Mouse (Mus musculus): ENCODE measurements around the gene Fryl. TPM values are rescaled to one million over a fixed set of nuclear protein-coding genes. Genes with fewer than 3 reads are reported as not detected.

Fryl gene
- total RNA-seq, 2 experiments from 2014 or later = 635 to 1,411 TPM

DNA sequence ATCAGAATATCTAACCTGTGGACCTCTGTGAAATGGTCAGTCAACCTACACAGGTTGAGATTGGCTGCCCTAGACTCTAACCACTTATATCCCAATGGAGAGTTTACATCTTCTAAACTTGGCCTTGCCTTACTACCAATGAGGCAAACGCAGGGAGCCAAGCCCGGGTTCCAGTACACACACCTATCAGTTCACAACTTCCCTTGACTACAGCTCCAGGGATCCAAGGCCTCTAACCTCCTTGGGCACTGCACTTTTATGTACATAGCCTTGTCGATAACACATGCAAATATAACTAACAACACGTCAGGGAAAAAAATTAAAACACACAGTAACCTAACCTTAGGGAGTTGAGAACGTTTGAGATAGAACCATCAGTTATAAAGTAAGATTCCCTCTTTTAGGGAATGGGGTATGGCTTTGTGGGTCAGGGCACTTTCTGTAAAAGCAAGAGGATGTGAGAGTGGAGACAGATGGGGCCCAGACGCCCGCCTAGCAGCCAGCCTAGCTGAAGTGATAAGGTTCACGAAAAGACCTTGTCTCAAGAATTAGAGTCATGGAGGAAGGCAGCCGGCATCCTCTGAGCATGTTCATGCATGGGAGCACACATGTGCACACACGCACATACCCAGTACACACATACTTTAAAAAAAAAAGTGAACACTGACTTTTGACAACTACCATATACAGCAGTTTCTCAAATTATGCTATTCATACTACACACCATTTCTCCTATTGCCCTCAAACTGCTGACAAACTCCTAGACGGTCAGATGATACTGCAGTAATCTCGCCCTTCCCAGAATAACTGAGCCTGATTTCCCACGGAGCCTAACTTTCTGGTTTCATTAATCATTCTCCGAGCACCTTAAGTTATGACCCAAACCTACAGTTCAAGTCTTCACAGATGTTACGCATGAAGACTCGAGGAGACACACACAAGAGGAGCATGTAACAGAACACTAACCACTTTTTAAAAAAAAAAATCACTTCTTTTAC is 55.7 kb downstream of the Fryl start:
- ATAC-seq (replicated peaks; ENCODE audit: low FRiP score, poor library complexity, severe bottlenecking) = no peak

DNA sequence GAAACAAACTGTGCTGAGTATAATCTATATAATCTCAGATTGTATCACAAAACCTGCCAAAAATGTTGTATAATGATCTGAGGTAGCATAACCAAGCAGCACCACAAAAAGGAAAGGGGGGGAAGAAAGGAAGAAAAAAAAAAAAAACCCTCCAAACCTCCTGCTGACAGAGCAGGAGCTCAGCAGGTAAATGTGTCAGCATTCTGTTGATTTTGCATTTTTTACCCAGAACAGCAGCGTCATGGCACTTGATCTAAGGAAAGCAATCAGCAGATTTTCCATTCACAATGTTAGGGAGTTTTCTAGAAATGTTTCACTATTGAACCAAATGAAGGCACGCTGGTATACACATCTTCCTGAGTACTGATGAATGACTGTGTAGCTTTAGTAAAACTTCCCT is 56.8 kb downstream of the Fryl start:
- no peak for ATAC-seq (replicated peaks; ENCODE audit: low FRiP score, poor library complexity, severe bottlenecking)

DNA sequence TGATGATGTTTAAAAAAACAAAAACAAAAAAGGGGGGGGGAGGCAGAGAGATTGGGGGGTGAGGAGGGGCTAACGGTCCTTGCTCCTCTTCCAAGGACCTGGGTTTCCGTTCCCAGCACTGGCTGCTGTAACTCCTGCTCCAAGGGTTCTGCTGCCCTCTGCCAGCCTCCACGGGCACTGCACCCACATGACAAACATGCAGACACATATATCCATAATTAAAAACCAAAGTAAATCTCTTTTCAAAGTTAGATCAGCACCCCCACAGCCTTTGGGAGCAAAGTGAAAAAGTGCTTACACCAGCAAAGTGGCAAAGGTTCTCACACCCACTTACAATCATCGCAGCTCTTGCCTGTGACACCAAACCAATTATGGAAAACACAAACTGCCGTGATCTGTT is 57.7 kb downstream of the Fryl start:
- ATAC-seq (replicated peaks; ENCODE audit: low FRiP score, poor library complexity, severe bottlenecking) = no peak

DNA sequence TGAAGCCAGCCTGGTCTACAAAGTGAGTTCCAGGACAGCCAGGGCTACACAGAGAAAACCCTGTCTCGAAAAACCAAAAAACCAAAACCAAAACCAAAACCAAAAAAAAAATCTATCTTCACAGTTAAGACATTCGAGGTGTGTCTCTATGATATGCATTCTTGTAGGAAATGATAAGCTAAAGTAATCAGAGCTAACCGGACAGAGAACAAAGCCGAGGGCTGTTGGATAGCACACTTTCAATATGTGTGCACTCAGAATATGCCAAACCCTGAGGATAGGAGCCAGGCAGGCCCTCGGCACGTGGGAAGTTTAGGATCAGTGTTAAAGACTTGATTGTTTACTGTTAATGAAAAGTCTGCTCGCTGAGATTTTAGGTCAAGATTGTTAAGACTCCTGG is 58.6 kb downstream of the Fryl start:
- no peak for ATAC-seq (replicated peaks; ENCODE audit: low FRiP score, poor library complexity, severe bottlenecking)

DNA sequence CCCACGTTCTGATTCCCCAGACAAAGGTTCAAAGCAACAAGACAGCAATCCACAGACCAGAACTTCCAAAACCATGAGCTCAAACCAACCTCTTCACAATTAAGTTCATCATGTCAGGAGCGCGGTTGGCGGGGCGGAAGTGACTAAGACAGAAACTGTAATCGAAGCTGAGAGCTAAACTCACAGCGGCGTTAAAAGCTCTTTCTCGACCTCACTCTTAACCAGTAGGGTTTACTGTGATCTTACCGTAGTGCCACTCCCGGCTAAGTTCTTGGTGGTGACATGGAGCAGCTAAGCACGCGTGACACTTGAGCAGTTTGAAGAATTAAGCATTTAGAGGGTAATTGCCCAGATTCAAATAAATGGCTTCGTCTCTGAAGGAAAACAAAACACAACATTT is 61.7 kb downstream of the Fryl start:
- ATAC-seq (replicated peaks; ENCODE audit: low FRiP score, poor library complexity, severe bottlenecking) = no peak

DNA sequence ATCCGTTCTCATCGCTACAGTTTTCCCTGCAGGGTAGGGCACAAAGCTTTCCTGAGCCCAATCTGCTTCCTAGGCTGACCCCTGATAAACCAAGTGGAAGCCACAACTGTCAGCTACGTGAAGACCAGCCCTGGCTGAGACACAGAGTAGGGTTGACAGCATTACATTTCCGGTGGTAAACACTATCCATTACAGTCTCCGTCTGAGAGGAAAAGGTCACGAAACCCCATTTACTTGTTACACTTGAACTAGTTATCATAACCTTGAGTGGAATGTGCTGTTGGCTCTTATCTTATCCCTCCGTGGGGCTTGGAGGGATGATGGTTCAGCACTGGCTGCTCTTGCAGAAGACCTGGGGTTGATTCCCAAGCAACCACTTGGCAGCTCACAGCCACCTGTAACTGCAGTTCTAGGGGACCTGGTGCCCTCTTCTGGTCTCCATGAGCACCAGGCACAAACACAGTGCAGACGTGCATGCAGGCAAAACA is 62.3 kb downstream of the Fryl start:
- peak; percentile 54 for ATAC-seq (replicated peaks; ENCODE audit: low FRiP score, poor library complexity, severe bottlenecking)

DNA sequence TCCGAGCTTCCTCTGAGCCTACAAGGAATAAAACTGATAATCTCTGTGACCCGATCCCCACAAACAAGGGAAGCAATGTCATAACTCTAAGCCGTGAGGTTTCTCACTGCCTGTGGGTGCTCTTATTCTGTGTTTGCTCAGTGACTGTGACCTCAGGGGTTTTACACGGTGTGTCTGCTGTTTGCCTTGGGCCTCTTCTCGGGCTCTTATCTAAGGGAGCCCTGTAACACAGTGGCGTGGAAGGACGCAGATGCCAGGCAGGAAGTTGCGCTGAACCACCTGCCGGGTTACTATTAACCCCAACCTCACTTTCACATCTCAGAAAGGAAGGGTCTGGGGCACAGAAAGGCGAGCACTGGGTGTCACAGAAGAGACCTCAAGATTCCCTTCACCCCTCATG is 62.8 kb downstream of the Fryl start:
- peak; percentile 70 for ATAC-seq (replicated peaks; ENCODE audit: low FRiP score, poor library complexity, severe bottlenecking)

DNA sequence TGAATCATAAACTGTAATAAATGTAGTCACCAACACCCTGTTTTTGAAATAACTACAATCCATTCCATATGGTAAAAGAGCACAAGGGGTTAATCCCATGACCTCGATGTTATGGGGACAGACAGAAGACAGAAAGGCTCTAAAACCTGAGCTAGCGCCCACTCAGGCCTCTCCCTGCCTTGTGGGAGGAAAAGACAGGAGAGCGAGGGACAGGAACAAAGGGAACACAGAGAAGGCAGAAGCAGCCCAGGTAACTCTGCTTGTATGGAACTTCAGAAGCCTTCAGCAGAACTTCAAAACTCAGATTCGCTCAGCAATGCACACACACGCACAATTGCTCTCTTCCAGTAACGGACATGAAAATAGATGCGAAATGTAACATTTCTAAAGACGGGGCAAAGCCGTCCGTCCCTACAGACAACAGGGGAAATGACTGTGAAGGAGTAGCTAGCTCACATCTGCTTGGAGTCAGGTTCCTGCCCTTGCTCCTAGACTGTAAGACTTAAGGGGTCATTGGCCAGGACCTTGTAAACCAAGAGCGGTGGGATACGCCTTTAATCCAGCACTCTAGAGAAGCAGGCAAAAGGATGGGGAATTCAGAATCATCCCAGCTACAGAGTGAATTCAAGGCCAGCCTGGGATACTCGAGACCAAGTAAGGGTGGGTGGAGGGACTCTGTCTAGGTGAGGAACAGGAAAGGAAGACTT is 63.4 kb downstream of the Fryl start:
- no peak for ATAC-seq (replicated peaks; ENCODE audit: low FRiP score, poor library complexity, severe bottlenecking)

DNA sequence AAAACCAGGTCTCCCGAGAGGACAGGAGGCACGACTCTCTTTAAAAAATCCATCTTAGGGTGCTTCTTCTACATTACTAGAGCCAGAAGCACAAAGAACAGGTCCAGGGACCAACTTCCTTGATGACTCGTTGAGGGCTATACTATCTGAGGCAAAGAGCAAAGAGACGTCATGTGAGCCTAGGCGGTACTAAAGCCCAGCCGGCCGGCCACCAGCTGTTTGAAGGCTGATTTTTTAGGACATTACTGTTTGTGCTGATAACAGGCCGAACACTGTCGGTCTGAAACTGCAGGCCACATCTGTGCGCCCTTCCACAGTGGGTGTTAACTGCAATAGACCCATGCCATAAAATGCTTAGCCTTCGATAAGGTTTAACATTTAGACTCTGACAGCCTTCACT is 64.7 kb downstream of the Fryl start:
- ATAC-seq (replicated peaks; ENCODE audit: low FRiP score, poor library complexity, severe bottlenecking) = peak; percentile 83

DNA sequence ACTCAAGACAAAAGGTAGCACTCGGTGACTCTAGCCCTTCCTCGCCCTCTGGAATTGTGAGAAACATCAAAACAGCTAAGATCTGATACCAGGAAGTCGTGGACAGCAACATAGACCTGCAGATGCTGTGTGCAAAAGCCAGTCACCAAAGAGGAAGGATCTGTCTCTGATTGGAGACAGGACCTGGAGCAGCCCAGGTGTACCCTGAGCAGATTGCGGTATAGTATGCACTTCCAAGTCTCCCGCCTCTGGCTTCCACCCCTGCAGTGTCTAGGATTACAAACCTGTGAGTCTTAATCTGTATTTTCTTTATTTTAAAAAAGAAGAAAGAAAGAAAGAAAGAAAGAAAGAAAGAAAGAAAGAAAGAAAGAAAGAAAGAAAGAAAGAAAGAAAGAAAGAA is 66.3 kb downstream of the Fryl start:
- no peak for ATAC-seq (replicated peaks; ENCODE audit: low FRiP score, poor library complexity, severe bottlenecking)

DNA sequence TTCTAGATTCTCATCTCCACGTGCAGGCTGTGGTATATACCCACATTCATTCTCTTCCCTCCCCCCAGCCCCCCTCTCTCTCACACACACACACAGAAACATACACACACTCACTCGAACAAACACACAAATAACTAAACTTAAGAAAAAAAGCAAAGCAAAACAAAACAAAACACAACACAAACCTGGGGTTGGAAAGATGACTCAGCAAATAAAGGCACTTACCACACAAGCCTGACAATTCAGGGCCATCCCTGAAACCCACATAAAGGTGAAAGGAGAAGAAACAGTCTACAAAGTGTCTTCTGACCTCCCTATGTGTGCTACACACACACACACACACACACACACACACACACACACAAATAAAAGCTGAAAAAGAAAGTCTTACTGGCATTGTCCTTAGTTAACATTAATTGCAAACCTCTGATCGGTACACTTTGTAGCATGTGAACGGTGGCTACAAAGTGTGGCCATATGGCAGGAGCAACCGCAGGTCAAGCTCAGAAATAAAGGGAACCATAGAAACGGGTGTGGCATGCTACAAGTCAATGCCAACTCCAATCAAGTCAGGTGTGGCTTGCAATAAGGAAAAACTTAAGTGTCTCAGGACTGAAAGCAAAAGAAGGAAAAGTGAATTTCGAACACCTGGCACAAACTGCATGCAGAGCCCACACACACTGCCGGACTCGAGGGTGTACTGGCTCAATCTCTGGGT is 66.8 kb downstream of the Fryl start:
- no peak for ATAC-seq (replicated peaks; ENCODE audit: low FRiP score, poor library complexity, severe bottlenecking)

DNA sequence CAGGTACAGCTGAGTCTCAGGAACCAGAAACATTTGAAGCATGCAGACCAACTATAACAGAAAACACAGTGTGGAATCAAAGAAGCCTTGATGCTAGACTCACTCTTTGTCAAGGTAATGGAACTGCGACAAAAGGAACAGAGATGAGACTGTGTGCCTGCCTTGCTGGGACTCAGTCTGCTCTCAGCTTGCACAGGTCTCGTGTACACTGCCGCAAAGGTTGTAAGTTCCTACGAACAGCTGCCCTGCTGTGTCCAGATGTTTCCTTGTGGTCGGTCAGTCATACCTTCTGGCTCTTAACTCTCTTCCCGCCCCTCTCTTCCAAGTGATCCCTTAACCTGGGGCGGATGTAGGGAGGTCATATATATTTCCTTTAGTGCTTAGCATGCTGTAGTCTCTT is 67.8 kb downstream of the Fryl start:
- no peak for ATAC-seq (replicated peaks; ENCODE audit: low FRiP score, poor library complexity, severe bottlenecking)

DNA sequence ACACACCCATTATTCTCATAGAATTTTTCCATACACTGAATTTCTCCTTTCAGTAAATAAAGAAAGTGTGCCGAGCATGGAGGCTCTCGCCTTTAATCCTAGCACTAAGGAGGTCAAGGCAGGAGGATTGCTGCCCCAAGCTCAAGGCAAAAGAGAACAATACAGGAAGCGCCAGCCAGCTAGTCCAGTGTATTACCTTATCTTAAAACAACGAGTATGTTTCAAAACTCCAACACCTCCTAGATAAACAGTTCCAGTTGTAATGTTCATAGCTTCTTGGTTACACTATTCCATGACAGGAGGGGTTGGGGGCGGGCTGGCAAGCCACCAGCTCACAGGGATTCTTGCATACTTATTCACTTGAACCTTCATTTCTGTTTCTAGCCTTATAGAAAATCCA is 68.3 kb downstream of the Fryl start:
- ATAC-seq (replicated peaks; ENCODE audit: low FRiP score, poor library complexity, severe bottlenecking) = no peak

DNA sequence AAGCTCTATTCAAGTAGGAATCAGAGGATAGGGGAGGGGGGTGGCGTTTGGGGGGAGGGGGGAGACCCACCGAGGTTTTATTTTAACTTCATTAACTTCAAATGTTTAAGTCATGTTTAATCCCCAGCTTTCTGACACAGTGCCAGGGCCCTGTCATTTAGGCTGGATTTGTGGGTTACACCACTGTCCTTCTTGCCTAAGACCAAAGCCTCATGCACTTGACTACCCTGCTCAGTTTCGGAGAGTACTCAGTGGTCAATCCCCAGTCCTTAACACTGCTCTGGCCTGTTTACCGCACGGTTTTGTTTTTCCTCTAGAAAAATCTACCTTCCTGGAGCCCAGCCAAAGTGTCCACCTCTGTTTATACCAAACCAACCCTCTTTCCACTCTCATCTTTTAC is 69.5 kb downstream of the Fryl start:
- no peak for ATAC-seq (replicated peaks; ENCODE audit: low FRiP score, poor library complexity, severe bottlenecking)

DNA sequence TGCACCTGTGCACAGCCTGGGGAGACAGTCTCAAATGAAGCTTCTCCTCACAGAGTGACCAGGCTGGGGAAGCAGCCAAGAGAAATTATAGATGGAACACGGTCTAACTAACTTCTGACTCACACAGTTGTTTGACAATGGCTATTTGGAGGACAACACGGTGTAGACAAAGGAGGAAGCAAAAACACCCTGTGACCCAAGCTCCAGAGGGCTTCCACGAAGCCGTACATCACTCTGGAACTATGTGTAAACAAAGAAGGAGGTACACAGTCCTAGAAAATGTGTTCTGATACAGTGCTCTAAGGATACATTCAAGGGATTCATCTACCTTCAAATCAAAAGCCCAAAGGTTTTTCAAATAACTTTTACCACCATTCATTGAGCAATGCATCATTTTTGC is 71.0 kb downstream of the Fryl start:
- ATAC-seq (replicated peaks; ENCODE audit: low FRiP score, poor library complexity, severe bottlenecking) = no peak

DNA sequence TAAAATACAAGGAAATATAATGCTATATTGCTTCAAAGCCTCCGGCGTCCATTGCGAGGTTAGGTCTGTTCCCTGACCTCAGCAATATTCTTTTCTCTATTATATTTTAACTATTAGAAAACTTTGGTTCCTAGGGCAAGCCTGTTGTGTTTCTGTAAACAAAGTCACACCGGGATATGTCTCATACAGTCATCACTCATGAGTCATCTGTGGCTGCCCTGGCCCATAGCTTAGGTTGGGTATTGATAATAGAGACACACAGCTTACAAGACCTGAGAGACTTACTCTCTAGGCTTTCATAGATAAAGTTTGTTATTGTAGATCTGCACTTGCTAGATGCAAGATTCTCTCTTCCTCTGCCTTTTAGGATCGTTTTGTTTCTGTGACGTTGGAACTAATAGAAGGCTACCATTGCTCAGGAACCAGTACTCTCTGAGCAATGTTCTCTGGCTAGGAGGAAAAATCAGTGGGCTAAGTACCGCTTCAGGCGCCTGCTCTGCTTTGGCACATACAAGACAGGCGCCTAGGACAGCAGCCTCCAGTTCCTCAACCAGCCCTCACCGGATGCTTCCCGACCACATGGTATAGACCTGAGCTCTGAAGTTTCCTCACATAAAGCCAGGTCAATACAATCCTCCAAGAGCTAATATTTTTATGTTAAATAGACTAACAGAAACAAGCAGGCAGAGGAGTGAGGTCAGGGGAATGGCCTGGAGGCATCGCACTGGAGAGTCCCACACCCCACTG is 73.5 kb downstream of the Fryl start:
- no peak for ATAC-seq (replicated peaks; ENCODE audit: low FRiP score, poor library complexity, severe bottlenecking)

DNA sequence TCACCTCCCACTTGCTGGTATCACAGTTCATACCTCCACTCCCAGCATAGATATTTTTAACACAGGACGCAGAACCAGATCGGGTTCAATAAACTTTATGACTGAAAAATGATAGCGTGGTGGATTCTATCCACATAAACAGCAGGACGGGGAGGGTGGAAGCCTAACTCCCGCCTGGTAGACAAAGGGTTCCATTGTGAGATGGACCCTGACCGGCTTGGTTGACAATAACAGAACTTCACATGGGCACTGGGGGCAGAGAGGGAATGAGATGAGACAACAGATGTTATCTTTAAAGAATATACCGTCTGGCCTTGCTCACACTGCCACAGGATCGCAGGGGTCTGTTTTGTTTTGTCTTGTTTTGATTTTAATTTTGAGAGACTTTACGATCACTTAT is 74.2 kb downstream of the Fryl start:
- no peak for ATAC-seq (replicated peaks; ENCODE audit: low FRiP score, poor library complexity, severe bottlenecking)

DNA sequence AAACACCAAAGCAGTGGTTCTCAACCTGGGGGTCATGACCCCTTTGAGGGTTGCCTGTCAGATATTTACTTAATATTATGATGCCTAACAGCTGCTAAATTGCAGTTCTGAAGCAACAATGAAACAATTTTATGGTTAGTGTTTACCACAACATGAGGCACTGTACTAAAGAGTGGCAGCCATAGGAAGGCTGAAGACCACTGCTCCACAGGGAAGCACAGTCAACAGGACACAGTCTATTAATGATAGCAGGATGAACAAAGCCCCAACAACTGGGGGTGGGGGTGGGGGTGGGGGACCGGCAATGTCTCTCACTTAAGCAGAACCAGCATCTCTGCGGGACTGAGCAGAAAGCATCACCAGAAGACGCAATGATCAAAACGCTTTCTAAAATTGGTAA is 80.1 kb downstream of the Fryl start:
- ATAC-seq (replicated peaks; ENCODE audit: low FRiP score, poor library complexity, severe bottlenecking) = no peak

DNA sequence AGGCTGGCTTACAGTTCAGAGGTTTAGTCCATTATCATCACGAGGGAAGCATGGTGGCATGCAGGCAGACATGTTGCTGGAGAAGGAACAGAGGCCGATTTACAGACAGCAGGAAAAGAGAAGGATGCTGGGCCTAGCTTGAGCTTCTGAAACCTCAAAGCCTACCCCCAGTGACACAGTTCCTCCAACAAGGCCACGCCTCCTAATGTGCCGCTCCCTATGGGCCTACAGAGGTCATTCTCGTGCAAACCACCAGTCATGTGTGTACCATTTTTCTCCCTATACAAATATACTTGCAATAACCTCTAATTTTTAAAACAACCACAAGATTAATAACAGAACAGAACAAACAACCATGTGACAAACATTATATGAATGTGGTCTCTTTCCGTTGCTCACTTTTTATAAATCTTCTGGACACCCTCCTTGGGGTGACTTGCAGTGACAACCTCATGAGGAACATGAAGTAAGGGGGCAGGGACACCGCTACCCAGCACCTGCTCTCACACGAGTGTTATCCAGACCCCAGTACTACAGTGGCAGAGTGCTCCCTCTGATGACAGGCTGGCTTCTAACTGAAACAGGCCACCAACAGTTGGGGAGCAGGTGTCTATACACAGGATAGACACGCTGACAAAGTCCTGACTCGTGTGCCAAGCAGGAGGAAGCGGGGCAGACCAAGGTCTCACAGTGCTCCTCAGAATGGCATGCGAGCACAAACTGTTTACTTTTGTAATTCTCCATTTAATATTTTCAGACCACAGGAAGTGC is 80.9 kb downstream of the Fryl start:
- no peak for ATAC-seq (replicated peaks; ENCODE audit: low FRiP score, poor library complexity, severe bottlenecking)

Data from erythroblast, adult 5-6 weeks (primary cell).